Mouse (Mus musculus) embryonic facial prominence, embryonic 14.5 days (tissue): Measurements from ENCODE around the gene Denr. TPM values are rescaled to one million over a fixed set of nuclear protein-coding genes. Genes with fewer than 3 reads are reported as not detected.
A peak's percentile ranks its signal among the peaks of the same experiment; 100 is the strongest.

ENCODE experiments used
- ATAC-seq: fragments of 200-750 bp; cut with Nextera tagmentation; 2 replicates; pipeline ENCODE4 v1.8.0; 2017; ENCODE audit warnings: low read depth, moderate number of reproducible peaks, moderate TSS enrichment
- DNase-seq: peaks from one replicate; pipeline ENCODE4 v3.0.0-alpha.2; 2015; ENCODE audit warnings: low spot score
- H3K27ac ChIP-seq: fragments of 300-500 bp; sonication (generic); replicated peaks from 2 replicates; pipeline ENCODE4 v1.5.1; 2014; ENCODE audit warnings: low read depth, mild to moderate bottlenecking, low read length, moderate library complexity
- H3K27me3 ChIP-seq: fragments of 300-500 bp; sonication (generic); replicated peaks from 2 replicates; pipeline ENCODE4 v1.6.1; 2014; ENCODE audit warnings: low read length; ENCODE audit not compliant: control insufficient read depth, insufficient read depth
- H3K36me3 ChIP-seq: fragments of 300-500 bp; sonication (generic); 2 replicates; pipeline ENCODE4 v1.6.1; 2014; ENCODE audit warnings: low read length, mixed read lengths; ENCODE audit not compliant: control insufficient read depth, insufficient read depth
- H3K4me1 ChIP-seq: fragments of 300-500 bp; sonication (generic); 2 replicates; pipeline ENCODE4 v1.6.1; 2014; ENCODE audit warnings: antibody characterized with exemption, low read length; ENCODE audit not compliant: control insufficient read depth, insufficient read depth
- H3K4me2 ChIP-seq: fragments of 300-500 bp; sonication (generic); 2 replicates; pipeline ENCODE4 v1.6.1; 2014; ENCODE audit warnings: low read depth, mild to moderate bottlenecking, low read length, moderate library complexity, mixed read lengths
- H3K4me3 ChIP-seq: fragments of 300-500 bp; sonication (generic); 2 replicates; pipeline ENCODE4 v1.5.1; 2014; ENCODE audit warnings: low read depth, mild to moderate bottlenecking, low read length
- H3K9ac ChIP-seq: fragments of 300-500 bp; sonication (generic); 2 replicates; pipeline ENCODE4 v1.6.1; 2014; ENCODE audit warnings: low read depth, mild to moderate bottlenecking, low read length, moderate library complexity, mixed read lengths
- H3K9me3 ChIP-seq: fragments of 300-500 bp; sonication (generic); 2 replicates; pipeline ENCODE4 v1.6.1; 2016; ENCODE audit warnings: low read length; ENCODE audit not compliant: control insufficient read depth
- WGBS: fragments of 180-500 bp; shearing (Covaris S2); extraction: QIAGEN DNeasy Blood & Tissue Kit; methylation state at CpG from one replicate; pipeline ENCODE4 v1.1.7; 2014; 5-methylcytosine and 5-hydroxymethylcytosine counted together
- polyA plus RNA-seq: library from polyadenylated mRNA; unstranded; fragments of >200 nt; fragmentation: Nextera tagmentation; extraction: Ambion mirVana; gene quantifications from 2 replicates; pipeline ENCODE4 v1.2.1, GENCODE M21; 2014

Denr gene
- polyA plus RNA-seq, result 107 and 109 TPM in 2 replicates

GRCm38 (mm10) chr5:123906976-123907630, at the start of gene Denr:
Gene Denr, plus strand, starts transcription at chr5:123907175.
- Histone ChIP-seq H3K4me3 (peak within 1 kb of the TSS; percentile 86), H3K9ac (peak within 1 kb of the TSS; percentile 98), H3K9me3 (no peaks in the 10 kb centered on the region), H3K27me3 (no peaks in the 10 kb centered on the region), H3K27ac (peak within 1 kb of the TSS; percentile 81), H3K4me2 (peak within 1 kb of the TSS; percentile 86), H3K36me3 (peaks cover 39% of the 10 kb centered on the region), H3K4me1 (peaks cover 11% of the 10 kb centered on the region)
- peak; percentile 97 for DNase-seq
- under 1% methylated on average over 14 of the region's 61 CpGs for WGBS
- peak; percentile 95 for ATAC-seq

- no peak for DNase-seq
- WGBS, result 58% methylated on average over 11 of the region's 11 CpGs
- ATAC-seq, result no peak
- no peaks in the 10 kb centered on the region for H3K9me3 ChIP-seq
- no peak overlapping the region for H3K27ac ChIP-seq
- H3K4me2 ChIP-seq, result no peak overlapping the region
- no peaks in the 10 kb centered on the region for H3K4me1 ChIP-seq
- no peaks in the 10 kb centered on the region for H3K27me3 ChIP-seq
- no peaks in the 10 kb centered on the region for H3K36me3 ChIP-seq
- H3K9ac ChIP-seq, result no peak overlapping the region
- H3K4me3 ChIP-seq, result no peak overlapping the region
These were observed 48.2 kb upstream of the Denr start for GRCm38 (mm10) chr5:123858798-123859197.

GRCm38 (mm10) chr5:123862374-123863350, 44.3 kb upstream of the Denr start:
- no peaks in the 10 kb centered on the region for H3K9me3 ChIP-seq
- no peaks in the 10 kb centered on the region for H3K4me1 ChIP-seq
- WGBS, result 71% methylated on average over 15 of the region's 15 CpGs
- DNase-seq (no peak), ATAC-seq (no peak)
- no peaks in the 10 kb centered on the region for H3K27me3 ChIP-seq
- 0 out of 2 replicates have a peak overlapping the region, but pooled peaks have one; percentile 14 for H3K9ac ChIP-seq
- H3K4me3 ChIP-seq, result no peak overlapping the region
- H3K27ac ChIP-seq, result peak overlapping the region; percentile 21
- H3K36me3 ChIP-seq, result no peaks in the 10 kb centered on the region
- H3K4me2 ChIP-seq, result 0 out of 2 replicates have a peak overlapping the region, but pooled peaks have one; percentile 10

- H3K9me3 ChIP-seq, result no peaks in the 10 kb centered on the region
- WGBS, result 89% methylated on average over 14 of the region's 14 CpGs
- H3K4me2 ChIP-seq, result no peak overlapping the region
- no peaks in the 10 kb centered on the region for H3K36me3 ChIP-seq
- no peaks in the 10 kb centered on the region for H3K27me3 ChIP-seq
- no peak overlapping the region for H3K9ac ChIP-seq
- H3K4me3 ChIP-seq, result no peak overlapping the region
- DNase-seq, result no peak
- no peak for ATAC-seq
- no peaks in the 10 kb centered on the region for H3K4me1 ChIP-seq
- H3K27ac ChIP-seq, result no peak overlapping the region
These were observed 43.0 kb upstream of the Denr start for GRCm38 (mm10) chr5:123863934-123864333.

GRCm38 (mm10) chr5:123865365-123865764, 41.6 kb upstream of the Denr start, which contains the start of gene Hcar2:
Gene Hcar2, minus strand, starts transcription at chr5:123865499.
- DNase-seq (peak; percentile 32), ATAC-seq (no peak)
- H3K27ac ChIP-seq, result peak within 1 kb of the TSS; percentile 6; the same call in 1 of the 2 replicates
- H3K4me3 ChIP-seq, result no peak within 1 kb of the TSS
- WGBS, result 68% methylated on average over 12 of the region's 12 CpGs
- H3K4me1 ChIP-seq, result no peaks in the 10 kb centered on the region
- H3K27me3 ChIP-seq, result no peaks in the 10 kb centered on the region
- no peak within 1 kb of the TSS for H3K9ac ChIP-seq
- no peak within 1 kb of the TSS for H3K4me2 ChIP-seq
- no peaks in the 10 kb centered on the region for H3K36me3 ChIP-seq
- no peaks in the 10 kb centered on the region for H3K9me3 ChIP-seq

GRCm38 (mm10) chr5:123866457-123866856, 40.5 kb upstream of the Denr start:
- H3K27me3 ChIP-seq, result no peaks in the 10 kb centered on the region
- H3K4me3 ChIP-seq, result no peak overlapping the region
- H3K9ac ChIP-seq, result no peak overlapping the region
- H3K36me3 ChIP-seq, result no peaks in the 10 kb centered on the region
- DNase-seq, result no peak
- WGBS, result 69% methylated on average over 4 of the region's 4 CpGs
- H3K4me1 ChIP-seq, result no peaks in the 10 kb centered on the region
- no peaks in the 10 kb centered on the region for H3K9me3 ChIP-seq
- no peak overlapping the region for H3K4me2 ChIP-seq
- no peak for ATAC-seq
- no peak overlapping the region for H3K27ac ChIP-seq

- H3K4me2 ChIP-seq, result no peak overlapping the region
- peak; percentile 67; the same call in 1 of the 2 replicates for ATAC-seq
These were observed 37.4 kb upstream of the Denr start for GRCm38 (mm10) chr5:123869615-123870014.

GRCm38 (mm10) chr5:123874177-123874576, 32.8 kb upstream of the Denr start:
- DNase-seq (no peak), ATAC-seq (no peak)
- WGBS, result 89% methylated on average over 5 of the region's 5 CpGs
- Histone ChIP-seq H3K4me3 (no peak overlapping the region), H3K4me2 (no peak overlapping the region), H3K36me3 (no peaks in the 10 kb centered on the region), H3K9ac (no peak overlapping the region), H3K27ac (no peak overlapping the region), H3K27me3 (no peaks in the 10 kb centered on the region), H3K9me3 (no peaks in the 10 kb centered on the region), H3K4me1 (0 out of 2 replicates have a peak, but pooled peaks cover 4% of the 10 kb centered on the region)

More at GRCm38 (mm10) chr5:123869615-123870014, 37.4 kb upstream of the Denr start:
- Histone ChIP-seq H3K27ac (peak overlapping the region; percentile 24; the same call in 1 of the 2 replicates), H3K4me1 (no peaks in the 10 kb centered on the region), H3K9me3 (no peaks in the 10 kb centered on the region), H3K9ac (no peak overlapping the region), H3K36me3 (no peaks in the 10 kb centered on the region), H3K27me3 (no peaks in the 10 kb centered on the region), H3K4me3 (no peak overlapping the region)
- peak; percentile 68 for DNase-seq
- WGBS, result 74% methylated on average over 4 of the region's 4 CpGs
